Mouse (Mus musculus) limb, embryonic 12.5 days (tissue): ENCODE measurements at regions not wholly inside any gene's neighbourhood (a gene's known extent, or its start where the extent isn't known, plus 50 kb on each side); places are given as distances from the start of the nearest gene placed in this dataset.

Source experiments
- ATAC-seq: fragments of 200-750 bp; cut with Nextera tagmentation; 2 replicates; pipeline ENCODE4 v1.8.0; 2017; ENCODE audit warnings: low read depth, moderate TSS enrichment; ENCODE audit not compliant: insufficient number of reproducible peaks, insufficient read depth, low FRiP score, low TSS enrichment
- H3K27ac ChIP-seq: fragments of 300-500 bp; sonication (generic); 2 replicates; pipeline ENCODE4 v1.5.1; 2016; ENCODE audit warnings: mild to moderate bottlenecking, moderate library complexity
- H3K27me3 ChIP-seq: fragments of 300-500 bp; sonication (generic); 2 replicates; pipeline ENCODE4 v1.6.1; 2016; ENCODE audit warnings: mild to moderate bottlenecking, moderate library complexity
- H3K36me3 ChIP-seq: fragments of 300-500 bp; sonication (generic); 2 replicates; pipeline ENCODE4 v1.6.1; 2016; ENCODE audit warnings: mild to moderate bottlenecking, moderate library complexity
- H3K4me1 ChIP-seq: fragments of 300-500 bp; sonication (generic); replicated peaks from 2 replicates; pipeline ENCODE4 v1.6.1; 2016
- H3K4me2 ChIP-seq: fragments of 300-500 bp; sonication (generic); 2 replicates; pipeline ENCODE4 v1.6.1; 2016; ENCODE audit warnings: mild to moderate bottlenecking, moderate library complexity
- H3K4me3 ChIP-seq: fragments of 300-500 bp; sonication (generic); replicated peaks from 2 replicates; pipeline ENCODE4 v1.5.1; 2016; ENCODE audit warnings: mild to moderate bottlenecking
- H3K9ac ChIP-seq: fragments of 300-500 bp; sonication (generic); replicated peaks from 2 replicates; pipeline ENCODE4 v1.6.1; 2016; ENCODE audit warnings: mild to moderate bottlenecking, moderate library complexity
- H3K9me3 ChIP-seq: fragments of 300-500 bp; sonication (generic); 2 replicates; pipeline ENCODE4 v1.6.1; 2016; ENCODE audit warnings: mild to moderate bottlenecking, moderate library complexity
- WGBS: fragments of 180-500 bp; shearing (Covaris S2); methylation state at CpG from one replicate; pipeline ENCODE4 v1.1.7; 2016; 5-methylcytosine and 5-hydroxymethylcytosine counted together

DNA sequence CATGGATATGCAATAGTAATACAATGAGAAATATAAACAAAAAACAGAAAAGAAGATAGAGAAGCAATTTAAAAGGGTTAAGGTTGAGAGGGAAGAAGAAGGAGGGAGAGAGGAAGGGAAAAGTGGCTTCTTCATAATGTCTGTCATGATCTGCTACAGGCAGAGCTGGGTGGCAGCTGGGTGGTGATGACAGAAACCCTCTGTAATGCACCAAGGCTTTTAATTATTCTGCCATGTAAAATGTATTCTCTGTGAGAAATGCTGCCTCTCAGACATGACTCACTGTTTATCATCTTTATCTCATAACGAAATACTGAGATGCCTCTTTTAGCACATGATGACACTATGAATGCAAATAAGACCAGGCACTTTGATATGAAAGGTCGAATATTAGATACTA lies 435.4 kb downstream of the Prdm13 start:
- H3K27ac ChIP-seq = no peak overlapping the region
- no peaks in the 10 kb centered on the region for H3K36me3 ChIP-seq
- WGBS = 77% methylated on average over 2 of the region's 2 CpGs
- ATAC-seq = no peak
- no peak overlapping the region for H3K4me2 ChIP-seq
- H3K4me1 ChIP-seq = no peaks in the 10 kb centered on the region
- no peaks in the 10 kb centered on the region for H3K9me3 ChIP-seq
- no peak overlapping the region for H3K4me3 ChIP-seq
- H3K9ac ChIP-seq = no peak overlapping the region
- no peaks in the 10 kb centered on the region for H3K27me3 ChIP-seq

DNA sequence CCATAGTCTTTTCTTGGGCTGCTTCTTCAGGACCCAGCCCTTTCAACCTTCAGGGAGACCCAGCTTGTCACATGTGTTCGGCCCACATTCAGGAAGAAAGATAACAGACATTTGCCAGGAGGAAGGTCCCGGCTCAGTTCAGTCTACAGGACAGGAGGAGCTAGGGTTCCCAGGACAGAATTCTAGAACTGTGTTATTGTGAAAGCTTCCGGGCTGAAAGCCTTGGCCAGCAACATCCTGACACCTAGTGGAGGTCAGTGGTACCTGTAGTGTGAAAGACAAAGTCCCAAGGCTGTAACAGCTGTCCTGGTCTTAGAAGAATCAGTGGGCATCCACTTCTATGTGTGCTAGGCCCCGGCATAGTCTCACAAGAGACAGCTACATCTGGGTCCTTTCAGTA lies 463.1 kb downstream of the Prdm13 start:
- Histone ChIP-seq H3K36me3 (no peaks in the 10 kb centered on the region), H3K4me2 (no peak overlapping the region), H3K27me3 (no peaks in the 10 kb centered on the region), H3K27ac (no peak overlapping the region), H3K9ac (no peak overlapping the region), H3K9me3 (no peaks in the 10 kb centered on the region), H3K4me1 (no peaks in the 10 kb centered on the region), H3K4me3 (no peak overlapping the region)
- peak; percentile 52; the same call in 1 of the 2 replicates for ATAC-seq
- 53% methylated on average over 4 of the region's 4 CpGs for WGBS

DNA sequence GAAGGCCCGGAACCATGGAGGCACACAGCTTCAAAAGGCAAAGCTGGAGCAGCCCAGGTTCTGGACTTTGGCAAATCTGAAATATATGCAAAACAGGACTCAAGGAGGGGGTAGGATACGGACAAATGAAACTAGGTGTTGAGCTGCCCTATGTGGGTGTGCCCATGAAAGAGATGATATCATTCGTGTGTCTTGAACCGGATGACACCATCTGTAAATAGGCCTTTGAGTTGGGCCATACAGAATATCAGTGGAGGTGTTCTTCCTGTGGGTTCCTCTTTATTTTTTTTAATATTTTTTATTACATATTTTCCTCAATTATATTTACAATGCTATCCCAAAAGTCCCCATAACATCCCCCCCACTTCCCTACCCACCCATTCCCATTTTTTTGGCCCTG lies 478.1 kb downstream of the Prdm13 start:
- H3K4me2 ChIP-seq = no peak overlapping the region
- H3K27me3 ChIP-seq = no peaks in the 10 kb centered on the region
- no peak for ATAC-seq
- 92% methylated on average over 4 of the region's 4 CpGs for WGBS
- no peaks in the 10 kb centered on the region for H3K4me1 ChIP-seq
- H3K9me3 ChIP-seq = no peaks in the 10 kb centered on the region
- H3K36me3 ChIP-seq = no peaks in the 10 kb centered on the region
- H3K9ac ChIP-seq = no peak overlapping the region
- no peak overlapping the region for H3K4me3 ChIP-seq
- no peak overlapping the region for H3K27ac ChIP-seq

DNA sequence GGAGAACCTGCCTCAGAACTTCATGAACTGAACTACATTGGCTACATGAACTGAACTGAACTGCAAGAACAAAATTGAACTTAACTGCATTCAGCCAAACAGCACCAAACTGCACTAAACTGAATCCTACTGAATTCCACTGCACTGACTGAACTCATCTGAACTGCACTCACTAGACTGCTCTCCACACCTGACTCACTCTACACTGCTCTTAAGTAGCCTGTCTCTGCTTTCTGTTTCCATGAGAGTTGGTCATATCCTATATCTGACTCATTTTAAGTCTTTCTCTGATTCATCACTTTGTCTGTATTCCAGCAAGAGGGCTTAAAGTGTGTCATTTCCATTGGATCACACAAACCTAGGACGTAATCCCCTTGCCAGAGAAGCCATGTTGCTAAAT lies 490.1 kb downstream of the Prdm13 start:
- H3K36me3 ChIP-seq = no peaks in the 10 kb centered on the region
- H3K27ac ChIP-seq = no peak overlapping the region
- no peak overlapping the region for H3K9ac ChIP-seq
- WGBS = 90% methylated on average over 1 of the region's 1 CpGs
- no peaks in the 10 kb centered on the region for H3K9me3 ChIP-seq
- no peaks in the 10 kb centered on the region for H3K4me1 ChIP-seq
- no peaks in the 10 kb centered on the region for H3K27me3 ChIP-seq
- no peak for ATAC-seq
- no peak overlapping the region for H3K4me2 ChIP-seq
- no peak overlapping the region for H3K4me3 ChIP-seq

DNA sequence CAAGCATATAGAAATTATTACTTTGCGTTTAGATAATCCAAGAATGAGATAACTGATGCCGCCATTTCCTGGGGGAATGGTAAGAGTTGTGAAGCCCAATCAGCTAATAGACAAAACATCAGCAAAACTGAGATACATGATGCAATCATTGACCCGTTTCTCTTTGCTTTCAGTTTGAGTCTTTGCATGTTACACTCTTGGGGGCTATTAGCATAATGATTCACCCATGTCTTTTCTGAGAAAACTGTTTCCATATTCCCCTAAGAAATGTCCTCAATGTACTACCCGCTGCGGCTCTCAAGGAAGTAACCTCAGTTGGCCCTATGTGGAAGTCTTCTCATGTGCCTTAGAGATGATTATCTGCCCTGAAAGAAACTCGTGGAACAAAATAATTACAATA lies 512.0 kb downstream of the Prdm13 start:
- no peaks in the 10 kb centered on the region for H3K36me3 ChIP-seq
- 84% methylated on average over 6 of the region's 6 CpGs for WGBS
- H3K9me3 ChIP-seq = no peaks in the 10 kb centered on the region
- no peaks in the 10 kb centered on the region for H3K27me3 ChIP-seq
- H3K9ac ChIP-seq = no peak overlapping the region
- H3K4me3 ChIP-seq = no peak overlapping the region
- no peak overlapping the region for H3K4me2 ChIP-seq
- no peaks in the 10 kb centered on the region for H3K4me1 ChIP-seq
- no peak for ATAC-seq
- H3K27ac ChIP-seq = no peak overlapping the region

DNA sequence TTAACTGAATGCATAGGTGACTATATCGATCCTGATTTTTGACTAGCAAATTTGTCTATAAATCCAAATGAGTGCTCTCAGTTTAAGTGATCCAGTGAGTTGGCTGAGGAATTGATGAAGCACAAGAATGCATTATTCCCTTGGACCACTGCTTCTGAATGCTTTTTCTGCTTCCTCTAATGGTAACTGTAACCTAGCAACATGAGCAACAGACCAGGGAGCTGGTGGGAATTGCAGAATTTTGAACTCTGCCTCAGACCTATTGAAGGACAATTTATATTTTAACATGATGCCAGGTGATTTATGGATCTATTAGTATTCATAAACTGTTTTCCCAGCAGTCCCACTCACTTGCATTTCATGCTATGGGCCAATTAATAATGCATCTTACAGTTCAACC lies 512.7 kb downstream of the Prdm13 start:
- H3K4me2 ChIP-seq = no peak overlapping the region
- ATAC-seq = no peak
- no peaks in the 10 kb centered on the region for H3K27me3 ChIP-seq
- 83% methylated on average over 1 of the region's 1 CpGs for WGBS
- H3K4me1 ChIP-seq = no peaks in the 10 kb centered on the region
- no peak overlapping the region for H3K9ac ChIP-seq
- H3K36me3 ChIP-seq = no peaks in the 10 kb centered on the region
- no peak overlapping the region for H3K27ac ChIP-seq
- H3K4me3 ChIP-seq = no peak overlapping the region
- H3K9me3 ChIP-seq = no peaks in the 10 kb centered on the region

DNA sequence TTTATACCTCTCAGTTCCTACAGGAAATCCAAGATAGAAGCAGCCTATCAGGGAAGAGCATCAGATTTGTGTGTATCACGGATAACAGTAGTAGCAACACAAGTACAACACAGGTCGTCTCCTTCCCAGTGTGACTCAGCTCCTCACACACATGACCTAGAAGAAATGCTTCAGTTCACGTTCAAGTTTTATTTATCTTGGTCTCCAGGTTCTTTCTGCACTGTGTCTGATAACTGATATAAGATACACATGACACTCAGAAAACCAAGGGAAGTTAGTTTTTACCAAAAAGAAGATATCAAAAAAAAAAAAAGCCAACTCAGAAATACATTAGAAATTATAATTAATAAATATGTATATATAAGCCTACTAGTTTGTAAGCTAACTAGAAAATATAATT lies 515.0 kb downstream of the Prdm13 start:
- Histone ChIP-seq H3K9me3 (no peaks in the 10 kb centered on the region), H3K27ac (no peak overlapping the region), H3K27me3 (no peaks in the 10 kb centered on the region), H3K36me3 (no peaks in the 10 kb centered on the region), H3K9ac (no peak overlapping the region), H3K4me1 (no peaks in the 10 kb centered on the region), H3K4me2 (no peak overlapping the region), H3K4me3 (no peak overlapping the region)
- no peak for ATAC-seq
- WGBS = 90% methylated on average over 3 of the region's 3 CpGs

DNA sequence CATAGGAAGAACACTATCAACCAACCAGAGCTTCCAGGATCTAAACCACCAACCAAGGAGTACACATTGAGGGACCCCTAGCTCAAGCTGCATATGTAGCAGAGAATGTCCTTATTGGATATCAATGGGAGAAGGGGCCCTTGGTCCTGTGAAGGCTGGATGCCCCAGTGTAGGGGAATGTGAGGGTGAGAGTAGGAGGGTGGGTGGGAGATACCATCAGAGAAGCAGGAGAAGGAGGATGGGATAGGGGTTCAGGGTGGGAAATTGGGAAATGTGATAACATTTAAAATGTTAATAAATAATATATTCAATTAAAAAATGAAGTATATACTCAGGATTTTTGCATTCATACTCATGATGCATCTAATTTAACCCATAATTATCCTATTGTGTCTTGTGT lies 523.6 kb downstream of the Prdm13 start:
- H3K36me3 ChIP-seq = no peaks in the 10 kb centered on the region
- ATAC-seq = no peak
- H3K9ac ChIP-seq = no peak overlapping the region
- no peak overlapping the region for H3K27ac ChIP-seq
- H3K4me3 ChIP-seq = no peak overlapping the region
- H3K4me2 ChIP-seq = no peak overlapping the region
- H3K4me1 ChIP-seq = no peaks in the 10 kb centered on the region
- H3K9me3 ChIP-seq = no peaks in the 10 kb centered on the region
- H3K27me3 ChIP-seq = no peaks in the 10 kb centered on the region

DNA sequence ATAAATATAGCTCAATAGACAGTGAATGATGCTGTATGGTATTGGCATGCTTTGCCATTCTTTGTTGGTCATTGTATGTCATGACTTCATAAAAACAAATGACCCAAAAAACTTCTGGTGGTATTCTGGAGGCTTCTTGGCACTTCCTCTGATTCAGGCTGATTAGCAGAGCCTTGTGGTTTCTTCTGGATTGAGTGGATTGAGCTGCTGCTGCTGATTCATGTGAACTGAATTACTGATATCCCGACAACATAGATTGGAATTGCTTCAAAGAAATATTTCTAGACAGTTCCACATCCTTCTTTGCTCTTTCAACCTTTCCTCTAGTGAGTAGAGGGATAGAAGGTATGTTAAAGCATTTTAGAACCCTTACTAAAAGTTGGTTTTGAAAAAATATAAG lies 559.9 kb downstream of the Prdm13 start:
- Histone ChIP-seq H3K27ac (no peak overlapping the region), H3K9ac (no peak overlapping the region), H3K9me3 (0 out of 2 replicates have a peak, but pooled peaks cover 2% of the 10 kb centered on the region), H3K4me3 (no peak overlapping the region), H3K36me3 (no peaks in the 10 kb centered on the region), H3K4me1 (no peaks in the 10 kb centered on the region), H3K27me3 (no peaks in the 10 kb centered on the region), H3K4me2 (no peak overlapping the region)
- ATAC-seq = no peak
- 92% methylated on average over 1 of the region's 1 CpGs for WGBS

DNA sequence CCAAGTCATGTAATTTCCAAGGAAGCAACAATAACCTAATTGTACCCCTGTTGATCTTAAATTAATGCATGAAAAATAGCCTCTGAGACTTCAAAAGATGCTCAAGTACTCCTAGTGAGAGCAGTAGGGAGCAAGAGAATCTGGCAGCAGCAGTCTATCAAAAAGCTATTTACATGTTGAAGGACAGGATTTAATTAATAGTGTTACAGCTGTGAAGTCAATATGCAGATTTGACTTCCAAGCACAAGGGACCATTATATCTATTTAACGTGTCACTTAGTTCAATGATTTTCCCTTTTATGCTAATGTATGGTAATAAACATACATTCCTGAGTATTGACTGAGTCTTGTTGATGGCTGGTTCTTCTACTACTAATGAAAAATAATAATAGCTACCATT lies 590.0 kb downstream of the Prdm13 start:
- no peak for ATAC-seq
- H3K9me3 ChIP-seq = no peaks in the 10 kb centered on the region
- H3K27me3 ChIP-seq = no peaks in the 10 kb centered on the region
- 84% methylated on average over 1 of the region's 1 CpGs for WGBS
- no peak overlapping the region for H3K4me3 ChIP-seq
- H3K9ac ChIP-seq = no peak overlapping the region
- no peak overlapping the region for H3K27ac ChIP-seq
- H3K36me3 ChIP-seq = no peaks in the 10 kb centered on the region
- no peak overlapping the region for H3K4me2 ChIP-seq
- no peaks in the 10 kb centered on the region for H3K4me1 ChIP-seq

DNA sequence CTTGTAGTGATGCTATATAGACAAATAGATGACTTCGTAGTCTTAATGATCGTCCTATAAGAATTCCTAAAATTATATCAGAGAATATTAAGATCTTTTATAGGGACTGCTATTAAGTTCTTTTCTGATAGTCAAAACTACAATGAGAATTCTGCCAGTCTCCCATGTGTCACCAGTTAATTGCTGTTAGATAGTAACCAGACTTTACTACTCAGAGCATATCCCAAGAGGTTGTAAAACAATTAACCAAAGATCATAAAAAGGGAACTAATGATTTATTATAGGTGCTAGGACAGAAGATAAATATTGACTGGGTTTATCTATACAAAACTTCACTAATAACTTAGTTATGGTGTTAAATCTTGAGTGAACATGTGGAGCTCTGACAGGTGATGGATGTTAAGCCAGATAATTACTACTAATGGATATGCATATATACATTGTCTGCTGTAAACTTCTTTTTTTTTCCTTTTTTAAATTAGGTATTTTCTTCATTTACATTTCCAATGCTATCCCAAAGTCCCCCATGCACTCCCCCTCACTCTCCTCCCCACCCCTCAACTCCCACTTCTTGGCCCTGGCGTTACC lies 615.5 kb downstream of the Prdm13 start:
- H3K4me1 ChIP-seq = no peaks in the 10 kb centered on the region
- no peak for ATAC-seq
- no peak overlapping the region for H3K4me3 ChIP-seq
- 94% methylated on average over 3 of the region's 3 CpGs for WGBS
- H3K4me2 ChIP-seq = no peak overlapping the region
- no peak overlapping the region for H3K9ac ChIP-seq
- H3K9me3 ChIP-seq = 0 out of 2 replicates have a peak, but pooled peaks cover 6% of the 10 kb centered on the region
- H3K27me3 ChIP-seq = no peaks in the 10 kb centered on the region
- H3K36me3 ChIP-seq = no peaks in the 10 kb centered on the region
- no peak overlapping the region for H3K27ac ChIP-seq
